Mouse (Mus musculus) mouse embryonic stem cell (cell line): ENCODE data around the gene Abi3.

ENCODE experiments used
- in situ Hi-C, 2 experiments: fragments of 300-500 bp; cut with MboI; formaldehyde crosslinking; loops; 1 replicate in 1 of 2; 3 replicates in 1 of 2; pipeline ENCODE4 v1.14.3; 2019 to 2020; ENCODE audit warnings: low sequenced_read_pairs in 2 of 2, low pct_unique_long_range_greater_than_20kb in 1 of 2, mixed read lengths in 1 of 2; ENCODE audit not compliant: unreplicated experiment in 1 of 2

The Abi3 gene

GRCm38 (mm10) chr11:95842074-95842681, at the start of gene Abi3:
Gene Abi3 (minus strand): TSS chr11:95842476.
- in situ Hi-C loops, result no loop called here

- in situ Hi-C loops, result no loop called here
Measured at GRCm38 (mm10) chr11:95890462-95891051, 48.3 kb upstream of the Abi3 start.

- in situ Hi-C loops, result loop anchor here (10.0 kb wide), 1 partner anchor 155 kb away; the partner anchor contains the start of gene Snf8 (in 2 of the 2)
Measured at GRCm38 (mm10) chr11:95879861-95880260, 37.6 kb upstream of the Abi3 start.

- in situ Hi-C loops, result no loop called here
Measured at GRCm38 (mm10) chr11:95876296-95876695, 34.0 kb upstream of the Abi3 start.

GRCm38 (mm10) chr11:95875804-95876203, 33.5 kb upstream of the Abi3 start:
- in situ Hi-C loops, result no loop called here

- in situ Hi-C loops, result no loop called here
Measured at GRCm38 (mm10) chr11:95869918-95870470, 27.7 kb upstream of the Abi3 start.

- in situ Hi-C loops, result no loop called here
Measured at GRCm38 (mm10) chr11:95869442-95869841, 27.2 kb upstream of the Abi3 start.

GRCm38 (mm10) chr11:95861397-95861796, 19.1 kb upstream of the Abi3 start:
- in situ Hi-C loops, result no loop called here

GRCm38 (mm10) chr11:95860071-95860490, 17.8 kb upstream of the Abi3 start:
- in situ Hi-C loops, result no loop called here

GRCm38 (mm10) chr11:95859468-95859855, 17.2 kb upstream of the Abi3 start:
- in situ Hi-C loops, result no loop called here

GRCm38 (mm10) chr11:95858528-95859467, 16.5 kb upstream of the Abi3 start:
- in situ Hi-C loops, result no loop called here

- in situ Hi-C loops, result no loop called here
Measured at GRCm38 (mm10) chr11:95857716-95858527, 15.6 kb upstream of the Abi3 start.

- in situ Hi-C loops, result no loop called here
Measured at GRCm38 (mm10) chr11:95857306-95857705, 15.0 kb upstream of the Abi3 start.

GRCm38 (mm10) chr11:95853684-95854083, 11.4 kb upstream of the Abi3 start:
- in situ Hi-C loops, result loop anchor here in 1 of 2 experiments (5.0 kb wide), 1 partner anchor 71 kb away; no protein-coding TSS in a partner anchor

- in situ Hi-C loops, result loop anchor here in 1 of 2 experiments (5.0 kb wide), 1 partner anchor 69 kb away; no protein-coding TSS in a partner anchor
Measured at GRCm38 (mm10) chr11:95850898-95851297, 8.6 kb upstream of the Abi3 start.

GRCm38 (mm10) chr11:95844935-95845334, 2.7 kb upstream of the Abi3 start:
- in situ Hi-C loops, result no loop called here

- in situ Hi-C loops, result no loop called here
Measured at GRCm38 (mm10) chr11:95843421-95843950, 1.2 kb upstream of the Abi3 start.

- in situ Hi-C loops, result no loop called here
Measured at GRCm38 (mm10) chr11:95842953-95843352, 677 bp upstream of the Abi3 start.
